Mouse (Mus musculus) c-Kit-positive CD71-positive TER-119-negative erythroid progenitor cells, embryonic 14.5 days (primary cell): Measurements from ENCODE around the gene Nfe2.
A peak's percentile ranks its signal among the peaks of the same experiment; 100 is the strongest.

Experiments
- DNase-seq: peaks from one replicate; pipeline ENCODE4 v3.0.0-alpha.2; 2013; ENCODE audit warnings: low read depth

Gene Nfe2

DNA sequence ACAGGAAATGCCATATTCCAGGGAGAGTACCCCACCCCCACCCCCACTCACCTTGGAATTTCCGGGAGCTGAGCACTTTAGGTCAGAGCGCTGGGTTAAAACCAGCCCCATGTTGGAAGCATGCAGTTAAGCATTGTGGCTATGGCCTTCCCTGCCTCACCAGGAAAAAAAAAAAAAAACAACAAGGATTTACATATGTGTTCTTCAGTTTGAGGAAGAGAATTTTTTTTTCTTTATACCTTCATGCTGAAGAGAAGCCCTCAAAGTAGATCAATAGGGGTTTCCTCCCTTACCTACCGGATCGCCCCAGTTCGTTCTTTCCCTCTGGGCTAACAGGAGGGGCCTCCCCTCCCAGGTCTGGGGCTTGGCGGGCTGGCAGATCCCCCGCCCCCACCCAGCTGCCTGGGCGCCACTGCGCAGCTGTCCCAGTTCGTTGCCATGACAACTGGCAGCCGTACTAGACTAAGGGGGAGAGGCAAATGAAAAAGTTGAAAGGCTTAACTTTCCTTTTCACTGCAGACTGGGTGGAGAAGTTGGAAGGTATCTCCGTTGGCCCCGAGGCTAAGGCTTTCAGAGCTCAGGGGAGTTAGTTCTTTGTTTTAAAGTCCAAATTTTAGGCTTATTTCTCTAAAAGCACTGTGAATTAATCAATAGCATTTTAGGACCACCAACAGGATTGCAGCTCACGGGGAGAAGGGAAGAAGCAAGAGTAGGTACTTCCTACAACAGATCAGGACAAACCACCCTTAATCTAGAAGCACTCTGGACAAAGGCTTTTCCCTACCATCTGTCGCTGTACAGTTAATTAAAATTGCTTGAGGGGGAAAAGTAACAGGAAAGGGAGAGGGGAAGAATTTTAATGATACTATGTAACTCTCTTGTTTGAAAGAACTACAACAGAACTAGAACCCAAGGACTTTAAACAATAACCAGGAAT is 43.0 kb downstream of the Nfe2 start:
- peak; percentile 74 for DNase-seq

GRCm38 (mm10) chr15:103214149-103214548 is 44.1 kb downstream of the Nfe2 start:
- DNase-seq = no peak

- DNase-seq = no peak
Measured at GRCm38 (mm10) chr15:103205156-103205555, 53.0 kb downstream of the Nfe2 start.

DNA sequence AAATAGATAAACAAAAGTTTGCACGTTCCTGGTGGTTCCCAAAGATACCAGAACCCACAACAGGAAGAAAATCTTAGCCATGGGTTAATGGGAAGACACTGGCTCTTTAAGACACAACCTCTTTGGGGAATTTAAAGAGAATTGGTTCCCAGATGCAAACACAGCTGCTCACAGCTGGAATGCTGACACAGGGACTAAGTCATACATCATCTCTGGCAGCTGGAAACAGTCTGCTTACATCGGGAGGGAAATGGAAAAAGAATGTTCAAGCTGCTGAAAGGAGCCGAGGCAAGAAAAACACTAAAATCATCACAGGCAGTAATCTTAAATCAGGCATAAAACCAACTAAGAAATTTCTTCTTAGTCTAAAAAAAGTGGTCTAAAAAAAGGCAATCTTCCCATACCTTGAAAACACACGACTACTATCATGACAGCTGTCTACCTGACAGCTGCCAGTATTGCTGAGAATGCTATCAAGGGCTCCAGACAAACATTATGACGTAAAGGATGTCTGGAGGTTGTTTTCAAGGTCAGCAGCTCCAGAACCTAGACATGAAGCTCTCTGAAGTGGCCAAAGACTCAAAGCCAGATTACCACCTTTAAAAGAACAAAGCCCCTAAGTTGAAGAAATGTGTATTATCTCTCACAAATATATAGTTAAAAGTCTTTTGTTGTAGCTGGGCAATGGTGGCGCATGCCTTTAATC is 56.0 kb downstream of the Nfe2 start:
- DNase-seq = no peak
